Mouse (Mus musculus) limb, embryonic 12.5 days (tissue): ENCODE measurements around the gene Prss45. TPM values are rescaled to one million over a fixed set of nuclear protein-coding genes. Genes with fewer than 3 reads are reported as not detected.

Experiments
- ATAC-seq: fragments of 200-750 bp; cut with Nextera tagmentation; 2 replicates; pipeline ENCODE4 v1.8.0; 2017; ENCODE audit warnings: low read depth, moderate TSS enrichment; ENCODE audit not compliant: insufficient number of reproducible peaks, insufficient read depth, low FRiP score, low TSS enrichment
- H3K27ac ChIP-seq: fragments of 300-500 bp; sonication (generic); 2 replicates; pipeline ENCODE4 v1.5.1; 2016; ENCODE audit warnings: mild to moderate bottlenecking, moderate library complexity
- H3K27me3 ChIP-seq: fragments of 300-500 bp; sonication (generic); 2 replicates; pipeline ENCODE4 v1.6.1; 2016; ENCODE audit warnings: mild to moderate bottlenecking, moderate library complexity
- H3K36me3 ChIP-seq: fragments of 300-500 bp; sonication (generic); 2 replicates; pipeline ENCODE4 v1.6.1; 2016; ENCODE audit warnings: mild to moderate bottlenecking, moderate library complexity
- H3K4me1 ChIP-seq: fragments of 300-500 bp; sonication (generic); replicated peaks from 2 replicates; pipeline ENCODE4 v1.6.1; 2016
- H3K4me2 ChIP-seq: fragments of 300-500 bp; sonication (generic); 2 replicates; pipeline ENCODE4 v1.6.1; 2016; ENCODE audit warnings: mild to moderate bottlenecking, moderate library complexity
- H3K4me3 ChIP-seq: fragments of 300-500 bp; sonication (generic); replicated peaks from 2 replicates; pipeline ENCODE4 v1.5.1; 2016; ENCODE audit warnings: mild to moderate bottlenecking
- H3K9ac ChIP-seq: fragments of 300-500 bp; sonication (generic); replicated peaks from 2 replicates; pipeline ENCODE4 v1.6.1; 2016; ENCODE audit warnings: mild to moderate bottlenecking, moderate library complexity
- H3K9me3 ChIP-seq: fragments of 300-500 bp; sonication (generic); 2 replicates; pipeline ENCODE4 v1.6.1; 2016; ENCODE audit warnings: mild to moderate bottlenecking, moderate library complexity
- WGBS: fragments of 180-500 bp; shearing (Covaris S2); methylation state at CpG from one replicate; pipeline ENCODE4 v1.1.7; 2016; 5-methylcytosine and 5-hydroxymethylcytosine counted together
- polyA plus RNA-seq: library from polyadenylated mRNA; unstranded; fragments of >200 nt; fragmentation: Nextera tagmentation; extraction: Ambion mirVana; gene quantifications from 2 replicates; pipeline ENCODE4 v1.2.1, GENCODE M21; 2016

The Prss45 gene
- polyA plus RNA-seq, 1 experiment from 2014 or later, result not detected

- Histone ChIP-seq H3K9ac (peak overlapping the region; percentile 67), H3K4me1 (peaks cover 11% of the 10 kb centered on the region; the same call in 1 of the 2 replicates), H3K27ac (no peak overlapping the region), H3K4me2 (peak overlapping the region; percentile 84), H3K27me3 (peaks cover 54% of the 10 kb centered on the region), H3K9me3 (no peaks in the 10 kb centered on the region), H3K36me3 (no peaks in the 10 kb centered on the region), H3K4me3 (peak overlapping the region; percentile 58)
- no peak for ATAC-seq
- 78% methylated on average over 4 of the region's 4 CpGs for WGBS
Measured at GRCm38 (mm10) chr9:110880772-110881171, 46.4 kb downstream of the Prss45 start.

- no peak overlapping the region for H3K4me3 ChIP-seq
- H3K36me3 ChIP-seq, result no peaks in the 10 kb centered on the region
- peaks cover 54% of the 10 kb centered on the region for H3K27me3 ChIP-seq
- peaks cover 11% of the 10 kb centered on the region; the same call in 1 of the 2 replicates for H3K4me1 ChIP-seq
- H3K9me3 ChIP-seq, result no peaks in the 10 kb centered on the region
- no peak overlapping the region for H3K9ac ChIP-seq
- 68% methylated on average over 7 of the region's 7 CpGs for WGBS
- no peak overlapping the region for H3K27ac ChIP-seq
- ATAC-seq, result no peak
- H3K4me2 ChIP-seq, result no peak overlapping the region
Measured at GRCm38 (mm10) chr9:110881953-110882352, 47.6 kb downstream of the Prss45 start.

- ATAC-seq, result no peak
- H3K9ac ChIP-seq, result no peak overlapping the region
- 0 out of 2 replicates have a peak, but pooled peaks cover under 1% of the 10 kb centered on the region for H3K27me3 ChIP-seq
- no peak overlapping the region for H3K27ac ChIP-seq
- peaks cover 9% of the 10 kb centered on the region; the same call in 1 of the 2 replicates for H3K4me1 ChIP-seq
- H3K4me2 ChIP-seq, result no peak overlapping the region
- H3K9me3 ChIP-seq, result no peaks in the 10 kb centered on the region
- WGBS, result 61% methylated on average over 9 of the region's 9 CpGs
- no peak overlapping the region for H3K4me3 ChIP-seq
- no peaks in the 10 kb centered on the region for H3K36me3 ChIP-seq
Measured at GRCm38 (mm10) chr9:110887388-110888303, 53.3 kb downstream of the Prss45 start.

- H3K9me3 ChIP-seq, result no peaks in the 10 kb centered on the region
- no peaks in the 10 kb centered on the region for H3K36me3 ChIP-seq
- H3K9ac ChIP-seq, result no peak overlapping the region
- no peak overlapping the region for H3K27ac ChIP-seq
- H3K4me3 ChIP-seq, result no peak overlapping the region
- WGBS, result 87% methylated on average over 14 of the region's 14 CpGs
- no peak for ATAC-seq
- H3K4me2 ChIP-seq, result no peak overlapping the region
- peaks cover 9% of the 10 kb centered on the region; the same call in 1 of the 2 replicates for H3K4me1 ChIP-seq
- 0 out of 2 replicates have a peak, but pooled peaks cover 2% of the 10 kb centered on the region for H3K27me3 ChIP-seq
Measured at GRCm38 (mm10) chr9:110888935-110889334, 54.5 kb downstream of the Prss45 start.

GRCm38 (mm10) chr9:110890026-110890783 lies 55.8 kb downstream of the Prss45 start:
- peaks cover 11% of the 10 kb centered on the region; the same call in 1 of the 2 replicates for H3K27me3 ChIP-seq
- no peak overlapping the region for H3K4me3 ChIP-seq
- peaks cover 9% of the 10 kb centered on the region; the same call in 1 of the 2 replicates for H3K4me1 ChIP-seq
- peak overlapping the region; percentile 24 for H3K4me2 ChIP-seq
- H3K9ac ChIP-seq, result no peak overlapping the region
- H3K27ac ChIP-seq, result no peak overlapping the region
- H3K36me3 ChIP-seq, result no peaks in the 10 kb centered on the region
- no peak for ATAC-seq
- H3K9me3 ChIP-seq, result no peaks in the 10 kb centered on the region
- 11% methylated on average over 21 of the region's 21 CpGs for WGBS

Other genes starting within 250 kb of the Prss45 start
- gene Nradd, start 210.1 kb upstream of the Prss45 start, polyA plus RNA-seq, result 62.7 and 67.1 TPM in 2 replicates
- gene Nbeal2, start 180.4 kb upstream of the Prss45 start, polyA plus RNA-seq, result 1.1 and 1.6 TPM in 2 replicates
- gene Ccdc12, start 178.1 kb upstream of the Prss45 start, polyA plus RNA-seq, result 126 and 133 TPM in 2 replicates
- gene Myl3, start 92.7 kb upstream of the Prss45 start, polyA plus RNA-seq, result 1.6 and 2.6 TPM in 2 replicates
- 76.6 and 81.8 TPM in 2 replicates for gene Pth1r, start 87.4 kb upstream of the Prss45 start, polyA plus RNA-seq
- gene Prss42, start 36.4 kb upstream of the Prss45 start, polyA plus RNA-seq, result not detected in 2 replicates
- not detected in 2 replicates for gene Prss44, start 20.6 kb upstream of the Prss45 start, polyA plus RNA-seq
- gene Prss43, start 7.9 kb upstream of the Prss45 start, polyA plus RNA-seq, result not detected in 2 replicates
- not detected in 2 replicates for gene Prss46, start 9.9 kb downstream of the Prss45 start, polyA plus RNA-seq
- 0.65 and 0.72 TPM in 2 replicates for gene Prss50, start 23.4 kb downstream of the Prss45 start, polyA plus RNA-seq
- gene Als2cl, start 45.3 kb downstream of the Prss45 start, polyA plus RNA-seq, result 1.6 and 2.9 TPM in 2 replicates
- 0.68 and 0.87 TPM in 2 replicates for gene Tmie, start 45.5 kb downstream of the Prss45 start, polyA plus RNA-seq
- gene Fam240a, start 82.3 kb downstream of the Prss45 start, polyA plus RNA-seq, result not detected in 2 replicates
- gene Tdgf1, start 111.6 kb downstream of the Prss45 start, polyA plus RNA-seq, result not detected in 2 replicates
- gene Lrrc2, start 117.0 kb downstream of the Prss45 start, polyA plus RNA-seq, result 0.05 and 0.31 TPM in 2 replicates
- gene Rtp3, start 156.0 kb downstream of the Prss45 start, polyA plus RNA-seq, result not detected in 2 replicates
- gene Ltf, start 184.7 kb downstream of the Prss45 start, polyA plus RNA-seq, result 0.45 and 0.84 TPM in 2 replicates
- gene Ccrl2, start 222.9 kb downstream of the Prss45 start, polyA plus RNA-seq, result 0.49 and 0.92 TPM in 2 replicates